Mouse (Mus musculus): Measurements from ENCODE around the gene Rin2.

DNA sequence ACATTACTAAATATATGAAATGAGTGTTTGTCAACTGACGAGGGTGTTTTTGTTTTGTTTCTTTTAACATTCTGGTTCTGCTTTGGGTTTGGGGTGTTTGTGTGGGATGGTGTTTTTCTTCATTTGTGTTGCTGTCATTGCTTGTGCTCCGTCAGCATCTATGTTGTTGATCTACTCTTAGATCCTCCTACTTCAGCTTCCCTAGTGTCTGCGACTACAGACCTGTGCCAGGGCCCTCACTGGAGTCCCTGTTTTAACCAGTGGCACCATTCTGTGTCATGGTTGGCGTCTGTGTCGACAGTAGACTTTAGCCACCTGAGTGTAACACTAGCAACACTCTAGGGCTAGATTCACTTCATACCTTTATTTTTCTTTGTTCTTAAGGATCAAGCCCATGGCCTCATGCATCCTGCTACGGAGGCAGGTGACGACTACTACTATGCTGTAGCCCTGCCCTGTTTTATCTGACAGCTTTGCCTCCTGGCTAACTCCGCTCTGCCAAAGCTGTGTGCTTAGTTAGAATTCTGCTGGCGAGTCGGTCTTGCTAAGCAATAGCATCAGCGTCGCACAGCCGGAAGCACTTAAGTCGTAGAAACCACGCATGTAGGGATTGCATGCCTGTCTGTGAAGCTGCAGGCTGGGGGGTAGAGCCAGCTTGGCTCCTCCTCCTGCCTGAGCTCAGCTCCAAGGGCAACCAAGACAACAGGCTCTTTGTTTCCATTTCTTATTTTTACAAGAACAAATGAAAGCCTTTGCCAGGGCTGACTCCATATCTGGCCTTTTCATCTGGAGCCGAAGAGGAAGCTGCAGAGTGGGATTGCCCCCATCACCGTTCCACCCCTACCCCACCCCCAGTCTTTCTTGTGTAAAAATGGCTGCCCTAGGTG is 157.2 kb downstream of the Rin2 start:
- TF ChIP-seq CTCF (IDR thresholded peaks at IDR 0.05; ENCODE audit: control insufficient read depth, insufficient read depth, low read length) (no peak), POLR2A (IDR thresholded peaks at IDR 0.05; ENCODE audit: borderline replicate concordance, control insufficient read depth, low read depth, low read length) (no peak)
